Mouse (Mus musculus) lung, postnatal 0 days (tissue): ENCODE data around the gene Rasgrp1.

ENCODE experiments used
- CTCF ChIP-seq: IDR thresholded peaks from 2 replicates; pipeline ENCODE4 v1.5.1; 2016; ENCODE audit warnings: antibody characterized with exemption, mild to moderate bottlenecking
- EP300 ChIP-seq: IDR thresholded peaks from 2 replicates; pipeline ENCODE4 v1.6.1; 2016; ENCODE audit warnings: antibody characterized with exemption, mild to moderate bottlenecking, control low read depth

- TF ChIP-seq CTCF (no peak), EP300 (no peak)
Measured at GRCm38 (mm10) chr2:117357939-117358338, 15.1 kb upstream of the Rasgrp1 start.
